Mouse (Mus musculus) ES-Bruce4 (cell line): ENCODE data around the gene Nbea. TPM values are rescaled to one million over a fixed set of nuclear protein-coding genes. Genes with fewer than 3 reads are reported as not detected.

Source experiments
- H3K27ac ChIP-seq: 2 replicates; pipeline ENCODE4 v1.5.1; 2012; ENCODE audit warnings: low read length, inconsistent platforms; ENCODE audit not compliant: insufficient read depth
- H3K27me3 ChIP-seq: 2 replicates; pipeline ENCODE4 v1.6.1; 2012; ENCODE audit warnings: mild to moderate bottlenecking, low read length, inconsistent platforms; ENCODE audit not compliant: control insufficient read depth, poor library complexity, insufficient read depth, severe bottlenecking
- H3K36me3 ChIP-seq: 2 replicates; pipeline ENCODE4 v1.6.1; 2012; ENCODE audit warnings: inconsistent platforms, mild to moderate bottlenecking, low read length, moderate library complexity; ENCODE audit not compliant: control insufficient read depth, poor library complexity, insufficient read depth, severe bottlenecking
- H3K4me1 ChIP-seq: one replicate; pipeline ENCODE4 v1.8.1; 2011; ENCODE audit warnings: low read length; ENCODE audit not compliant: control insufficient read depth, insufficient read depth
- H3K4me3 ChIP-seq: 2 replicates; pipeline ENCODE4 v1.5.1; 2011; ENCODE audit warnings: low read depth, mild to moderate bottlenecking, low read length
- H3K9ac ChIP-seq: 2 replicates; pipeline ENCODE4 v1.6.1; 2012; ENCODE audit warnings: low read depth, mild to moderate bottlenecking, inconsistent platforms; ENCODE audit not compliant: poor library complexity, severe bottlenecking
- H3K9me3 ChIP-seq: replicated peaks from 2 replicates; pipeline ENCODE4 v1.6.1; 2012; ENCODE audit warnings: mild to moderate bottlenecking, low read length, inconsistent platforms; ENCODE audit not compliant: control insufficient read depth, poor library complexity, insufficient read depth, severe bottlenecking
- CTCF ChIP-seq: IDR thresholded peaks from one replicate; pipeline ENCODE4 v1.8.1; 2011; ENCODE audit warnings: low read depth, low read length
- EP300 ChIP-seq: IDR thresholded peaks from 2 replicates; pipeline ENCODE4 v1.6.1; 2011; ENCODE audit warnings: low read depth, low read length; ENCODE audit not compliant: insufficient read depth
- POLR2A ChIP-seq: IDR thresholded peaks from one replicate; pipeline ENCODE4 v1.8.1; 2011; ENCODE audit warnings: low read length; ENCODE audit not compliant: insufficient read depth
- polyA plus RNA-seq: library from polyadenylated mRNA; stranded (reverse); fragments of >200 nt; gene quantifications from 2 replicates; pipeline ENCODE4 v1.2.4, GENCODE M21; 2011; ENCODE audit warnings: low read depth; ENCODE audit not compliant: missing spikeins, insufficient read depth, insufficient read length

The Nbea gene
- polyA plus RNA-seq, 1 experiment, result 6.1 TPM

DNA sequence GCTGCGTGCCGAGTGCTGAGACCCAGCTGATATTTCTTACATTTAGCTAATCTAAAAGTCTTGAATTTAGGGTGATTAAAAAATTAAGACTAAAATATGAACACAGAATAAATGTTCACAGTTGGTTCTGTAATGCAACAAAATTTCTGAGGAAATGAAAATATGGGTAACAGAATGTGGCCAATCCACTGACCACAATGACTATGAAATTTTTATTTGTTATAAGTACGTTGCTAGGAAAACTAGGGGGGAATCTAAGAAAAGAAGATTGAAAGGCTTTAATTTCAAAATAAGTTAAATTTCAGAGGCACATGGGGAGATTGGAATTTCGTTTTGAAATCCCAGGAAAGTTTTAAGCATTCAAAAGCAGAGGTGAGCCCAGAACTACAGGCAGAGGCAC, 392.9 kb downstream of the Nbea start:
- no peaks in the 10 kb centered on the region for H3K9me3 ChIP-seq
- H3K27me3 ChIP-seq, result peaks cover 6% of the 10 kb centered on the region

DNA sequence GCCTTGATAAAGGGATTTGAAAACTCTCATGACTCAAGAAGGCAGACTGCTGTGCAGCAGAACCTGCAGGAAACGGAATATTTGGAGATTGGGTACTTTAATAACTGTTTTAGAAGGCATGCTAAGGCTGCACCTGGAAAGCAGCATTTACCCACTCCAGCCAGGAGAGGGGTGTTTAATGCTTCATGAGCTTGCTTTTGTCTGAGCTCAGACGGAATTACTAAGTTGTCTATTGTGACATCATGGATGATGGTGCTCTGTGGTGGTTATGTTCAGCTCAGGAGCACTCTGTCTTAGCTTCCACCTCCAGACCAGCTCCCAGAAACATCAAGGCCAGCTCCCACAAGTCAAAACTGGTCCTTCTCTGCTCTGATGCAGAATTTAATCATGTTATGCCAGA, 393.6 kb downstream of the Nbea start:
- Histone ChIP-seq H3K27me3 (peaks cover 6% of the 10 kb centered on the region), H3K9ac (no peak overlapping the region), H3K9me3 (no peaks in the 10 kb centered on the region), H3K27ac (no peak overlapping the region), H3K4me1 (no peaks in the 10 kb centered on the region), H3K36me3 (no peaks in the 10 kb centered on the region), H3K4me3 (no peak overlapping the region)
- TF ChIP-seq CTCF (no peak), EP300 (no peak), POLR2A (no peak)

More for the DNA sequence above, 392.9 kb downstream of the Nbea start:
- Histone ChIP-seq H3K4me1 (no peaks in the 10 kb centered on the region), H3K9ac (no peak overlapping the region), H3K4me3 (no peak overlapping the region), H3K36me3 (no peaks in the 10 kb centered on the region), H3K27ac (no peak overlapping the region)
- TF ChIP-seq CTCF, result no peak
- TF ChIP-seq EP300, result no peak
- TF ChIP-seq POLR2A, result no peak

DNA sequence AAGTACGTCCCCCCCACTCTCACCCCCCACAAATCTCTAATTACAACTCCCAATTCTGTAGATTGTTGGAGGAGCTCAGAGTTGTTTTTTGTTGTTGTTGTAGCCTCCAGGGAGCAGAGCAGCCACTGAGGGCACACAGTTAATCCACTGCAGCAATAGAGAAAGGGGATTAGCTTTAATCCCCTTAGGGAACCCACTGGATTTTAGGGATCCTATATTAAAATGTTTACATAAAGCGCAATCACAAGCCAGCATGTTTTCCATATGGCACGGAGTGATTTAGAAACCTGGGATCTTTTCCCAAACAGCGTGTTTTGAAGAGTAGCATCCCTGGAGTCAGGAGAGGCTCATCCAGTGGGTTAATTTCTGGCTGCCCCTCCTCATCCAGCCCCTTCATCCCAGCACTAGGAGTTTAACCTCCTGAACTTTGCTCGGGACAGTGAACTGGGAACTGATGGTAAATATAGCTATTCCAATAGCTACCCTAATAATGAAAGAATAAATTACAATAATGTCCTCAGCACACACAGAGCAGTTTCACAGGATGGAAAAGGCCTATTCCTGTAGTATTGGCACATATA, 394.8 kb downstream of the Nbea start:
- Histone ChIP-seq H3K4me1 (no peaks in the 10 kb centered on the region), H3K9ac (no peak overlapping the region), H3K9me3 (no peaks in the 10 kb centered on the region), H3K36me3 (no peaks in the 10 kb centered on the region), H3K27ac (no peak overlapping the region), H3K27me3 (peaks cover 6% of the 10 kb centered on the region), H3K4me3 (no peak overlapping the region)
- no peak for TF ChIP-seq POLR2A
- TF ChIP-seq EP300, result no peak
- TF ChIP-seq CTCF, result no peak

DNA sequence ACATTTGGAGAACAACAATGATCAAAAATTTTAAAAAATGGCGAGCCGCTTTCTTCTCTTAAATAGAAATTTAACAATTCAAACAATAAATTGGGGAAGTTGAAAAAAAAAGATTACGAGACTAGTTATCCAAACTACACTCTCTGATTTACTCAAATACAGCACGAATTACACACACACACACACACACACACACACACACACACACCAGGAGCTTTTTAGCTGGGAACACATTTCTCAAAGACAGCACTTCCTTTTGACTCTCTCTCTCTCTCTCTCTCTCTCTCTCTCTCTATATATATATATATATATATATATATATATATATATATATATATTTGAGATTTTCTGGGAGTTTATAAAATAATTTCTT, 395.3 kb downstream of the Nbea start:
- H3K27ac ChIP-seq, result no peak overlapping the region
- H3K9ac ChIP-seq, result 0 out of 2 replicates have a peak overlapping the region, but pooled peaks have one; percentile 69
- TF ChIP-seq EP300, result no peak
- no peak for TF ChIP-seq CTCF
- H3K4me3 ChIP-seq, result no peak overlapping the region
- no peaks in the 10 kb centered on the region for H3K9me3 ChIP-seq
- H3K4me1 ChIP-seq, result no peaks in the 10 kb centered on the region
- peaks cover 6% of the 10 kb centered on the region for H3K27me3 ChIP-seq
- no peaks in the 10 kb centered on the region for H3K36me3 ChIP-seq

- Histone ChIP-seq H3K27ac (no peak overlapping the region), H3K27me3 (peaks cover 6% of the 10 kb centered on the region), H3K4me3 (peak overlapping the region; percentile 57), H3K4me1 (no peaks in the 10 kb centered on the region), H3K9me3 (no peaks in the 10 kb centered on the region), H3K9ac (peak overlapping the region; percentile 69), H3K36me3 (no peaks in the 10 kb centered on the region)
- no peak for TF ChIP-seq POLR2A
- no peak for TF ChIP-seq EP300
- no peak for TF ChIP-seq CTCF
Observed at GRCm38 (mm10) chr3:55787487-55788213, 395.9 kb downstream of the Nbea start.

- Histone ChIP-seq H3K9me3 (no peaks in the 10 kb centered on the region), H3K36me3 (no peaks in the 10 kb centered on the region), H3K27me3 (peaks cover 6% of the 10 kb centered on the region), H3K4me3 (peak overlapping the region; percentile 57), H3K4me1 (no peaks in the 10 kb centered on the region), H3K27ac (no peak overlapping the region), H3K9ac (peak overlapping the region; percentile 69)
- no peak for TF ChIP-seq POLR2A
- TF ChIP-seq EP300, result no peak
- no peak for TF ChIP-seq CTCF
Observed at GRCm38 (mm10) chr3:55786835-55787486, 396.5 kb downstream of the Nbea start.
